Mouse (Mus musculus) midbrain, embryonic 14.5 days (tissue): ENCODE results near the gene Olfr139. TPM values are rescaled to one million over a fixed set of nuclear protein-coding genes. Genes with fewer than 3 reads are reported as not detected.

ENCODE experiments used
- ATAC-seq: fragments of 200-750 bp; cut with Nextera tagmentation; 2 replicates; pipeline ENCODE4 v1.8.0; 2017; ENCODE audit warnings: moderate number of reproducible peaks, moderate library complexity; ENCODE audit not compliant: low FRiP score, low TSS enrichment
- DNase-seq: peaks from one replicate; pipeline ENCODE4 v3.0.0-alpha.2; 2015
- H3K27ac ChIP-seq: fragments of 300-500 bp; sonication (generic); replicated peaks from 2 replicates; pipeline ENCODE4 v1.5.1; 2014; ENCODE audit warnings: mild to moderate bottlenecking, low read depth, low read length, moderate library complexity
- H3K27me3 ChIP-seq: fragments of 300-500 bp; sonication (generic); 2 replicates; pipeline ENCODE4 v1.6.1; 2014; ENCODE audit warnings: low read length, control low read depth, mixed read lengths; ENCODE audit not compliant: control insufficient read depth, insufficient read depth
- H3K36me3 ChIP-seq: fragments of 300-500 bp; sonication (generic); 2 replicates; pipeline ENCODE4 v1.6.1; 2014; ENCODE audit warnings: low read length, control low read depth; ENCODE audit not compliant: control insufficient read depth, insufficient read depth
- H3K4me1 ChIP-seq: fragments of 300-500 bp; sonication (generic); 2 replicates; pipeline ENCODE4 v1.6.1; 2014; ENCODE audit warnings: mild to moderate bottlenecking, antibody characterized with exemption, low read length, control low read depth; ENCODE audit not compliant: control insufficient read depth, insufficient read depth
- H3K4me2 ChIP-seq: fragments of 300-500 bp; sonication (generic); 2 replicates; pipeline ENCODE4 v1.6.1; 2014; ENCODE audit warnings: mild to moderate bottlenecking, low read length, moderate library complexity
- H3K4me3 ChIP-seq: fragments of 300-500 bp; sonication (generic); replicated peaks from 2 replicates; pipeline ENCODE4 v1.5.1; 2014; ENCODE audit warnings: low read depth, low read length
- H3K9ac ChIP-seq: fragments of 300-500 bp; sonication (generic); replicated peaks from 2 replicates; pipeline ENCODE4 v1.6.1; 2014; ENCODE audit warnings: mild to moderate bottlenecking, low read length, moderate library complexity
- H3K9me3 ChIP-seq: fragments of 300-500 bp; sonication (generic); 2 replicates; pipeline ENCODE4 v1.6.1; 2016; ENCODE audit warnings: low read length, control low read depth, mixed read lengths; ENCODE audit not compliant: control insufficient read depth
- WGBS: fragments of 180-500 bp; shearing (Covaris S2); extraction: QIAGEN DNeasy Blood & Tissue Kit; methylation state at CpG from one replicate; pipeline ENCODE4 v1.1.7; 2014; 5-methylcytosine and 5-hydroxymethylcytosine counted together
- polyA plus RNA-seq: library from polyadenylated mRNA; unstranded; fragments of >200 nt; fragmentation: Nextera tagmentation; extraction: Ambion mirVana; gene quantifications from 2 replicates; pipeline ENCODE4 v1.2.1, GENCODE M21; 2014

Gene Olfr139
- polyA plus RNA-seq, result not detected in 2 replicates

DNA sequence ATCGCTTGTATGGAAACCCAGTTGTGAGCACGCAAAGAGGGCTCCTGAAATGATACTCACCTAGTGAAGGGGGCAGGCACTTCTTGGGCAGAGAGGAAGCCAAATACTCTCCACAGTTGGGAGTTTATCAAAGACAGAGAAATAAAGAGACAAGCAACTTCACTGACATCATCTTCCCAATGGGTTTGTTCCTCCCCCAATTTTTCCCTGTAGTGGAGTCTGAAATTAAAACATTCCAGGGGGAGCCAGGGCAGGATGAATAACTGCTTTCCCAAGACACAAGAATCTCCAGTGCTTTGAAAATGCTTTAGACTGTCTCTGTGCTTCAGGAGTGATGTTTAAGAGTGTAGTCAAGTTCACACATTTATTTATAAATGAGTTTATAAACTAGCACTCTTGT is at the start of gene Olfr139, which contains the start of gene Olfr399:
TSS of gene Olfr139 (minus strand) at position 101 of the 400 bp plus-strand sequence.
TSS of gene Olfr399 (minus strand) at position 165 of the 400 bp plus-strand sequence.
- Histone ChIP-seq H3K27ac (no peak within 1 kb of the TSS), H3K4me3 (no peak within 1 kb of the TSS), H3K9ac (no peak within 1 kb of the TSS), H3K27me3 (no peaks in the 10 kb centered on the region), H3K4me1 (no peaks in the 10 kb centered on the region), H3K36me3 (no peaks in the 10 kb centered on the region), H3K9me3 (peaks cover 11% of the 10 kb centered on the region), H3K4me2 (no peak within 1 kb of the TSS)
- DNase-seq (no peak), ATAC-seq (no peak)
- WGBS, result 84% methylated on average over 2 of the region's 2 CpGs

DNA sequence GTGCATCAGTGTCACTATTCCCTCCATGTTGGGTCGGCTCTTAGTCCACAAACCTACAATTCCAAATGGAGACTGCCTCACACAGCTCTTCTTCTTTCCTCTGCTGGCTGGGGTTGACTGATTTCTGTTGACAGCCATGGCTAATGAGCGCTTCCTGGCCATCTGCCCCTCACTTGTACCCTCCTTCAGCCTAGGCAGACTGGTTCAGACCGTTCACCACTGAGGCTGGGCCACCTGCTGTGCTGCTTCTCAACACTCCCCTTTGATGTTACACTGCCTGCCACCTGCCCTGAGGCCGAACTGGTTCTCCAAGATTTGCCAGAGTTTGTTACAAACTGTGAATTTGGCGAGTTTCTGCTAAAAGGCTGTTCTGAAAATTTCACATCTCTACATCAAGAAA is 48.7 kb upstream of the Olfr139 start:
- Histone ChIP-seq H3K9ac (no peak overlapping the region), H3K4me1 (no peaks in the 10 kb centered on the region), H3K9me3 (peaks cover 10% of the 10 kb centered on the region; the same call in 1 of the 2 replicates), H3K4me3 (no peak overlapping the region), H3K4me2 (no peak overlapping the region), H3K27ac (no peak overlapping the region), H3K27me3 (no peaks in the 10 kb centered on the region), H3K36me3 (no peaks in the 10 kb centered on the region)
- 41% methylated on average over 5 of the region's 5 CpGs for whole genome bisulfite sequencing
- ATAC-seq, result no peak
- DNase-seq, result peak; percentile 0

DNA sequence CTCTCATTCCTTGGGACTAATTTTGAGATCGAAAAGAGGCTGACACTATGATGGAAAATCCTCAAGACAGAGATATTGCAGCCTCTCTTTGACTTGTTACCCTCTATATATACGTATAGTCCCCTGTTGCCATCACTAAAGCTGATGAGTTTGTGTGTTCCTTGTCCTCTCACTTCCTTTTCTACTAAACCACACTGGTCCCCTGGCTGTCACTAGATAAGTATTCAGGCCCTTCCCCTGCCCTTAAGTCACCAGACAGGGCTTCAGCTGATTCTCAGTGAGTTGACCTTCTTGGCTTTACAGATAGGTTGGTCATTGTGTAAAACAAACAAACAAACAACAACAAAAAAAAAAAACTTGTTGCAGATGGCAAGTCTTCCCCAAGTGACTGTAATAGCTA is 45.2 kb upstream of the Olfr139 start:
- Histone ChIP-seq H3K9ac (no peak overlapping the region), H3K4me3 (no peak overlapping the region)
- ATAC-seq, result no peak

DNA sequence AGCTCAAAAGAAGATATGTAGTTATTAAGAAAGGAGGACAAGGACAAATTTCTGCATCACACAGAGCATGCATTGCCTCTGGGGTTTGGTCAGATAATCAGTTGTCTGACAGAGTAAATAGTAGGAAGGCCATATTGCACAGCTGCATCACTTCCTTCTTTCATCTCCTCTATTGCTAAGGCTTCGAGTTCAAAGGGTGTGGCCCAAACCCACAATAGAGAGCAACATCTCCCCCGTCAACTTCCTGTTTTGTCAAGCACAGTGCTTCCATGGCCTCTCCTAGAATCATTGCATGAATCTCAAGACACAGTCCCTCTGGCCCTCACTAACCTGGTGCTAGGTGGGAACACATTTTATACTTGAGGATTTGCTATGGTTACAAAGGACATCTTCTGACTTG is 44.4 kb upstream of the Olfr139 start:
- Histone ChIP-seq H3K9me3 (peaks cover 15% of the 10 kb centered on the region; the same call in 1 of the 2 replicates), H3K4me2 (no peak overlapping the region), H3K9ac (no peak overlapping the region), H3K36me3 (no peaks in the 10 kb centered on the region), H3K27me3 (no peaks in the 10 kb centered on the region), H3K27ac (no peak overlapping the region), H3K4me1 (no peaks in the 10 kb centered on the region), H3K4me3 (no peak overlapping the region)
- no peak for ATAC-seq
- DNase-seq, result no peak
- 85% methylated on average over 2 of the region's 2 CpGs for WGBS

More for the DNA sequence above, 45.2 kb upstream of the Olfr139 start:
- H3K27ac ChIP-seq, result no peak overlapping the region
- H3K36me3 ChIP-seq, result no peaks in the 10 kb centered on the region
- DNase-seq, result no peak
- H3K9me3 ChIP-seq, result peaks cover 19% of the 10 kb centered on the region; the same call in 1 of the 2 replicates
- H3K4me2 ChIP-seq, result no peak overlapping the region
- 51% methylated on average over 2 of the region's 2 CpGs for WGBS
- no peaks in the 10 kb centered on the region for H3K4me1 ChIP-seq
- no peaks in the 10 kb centered on the region for H3K27me3 ChIP-seq

DNA sequence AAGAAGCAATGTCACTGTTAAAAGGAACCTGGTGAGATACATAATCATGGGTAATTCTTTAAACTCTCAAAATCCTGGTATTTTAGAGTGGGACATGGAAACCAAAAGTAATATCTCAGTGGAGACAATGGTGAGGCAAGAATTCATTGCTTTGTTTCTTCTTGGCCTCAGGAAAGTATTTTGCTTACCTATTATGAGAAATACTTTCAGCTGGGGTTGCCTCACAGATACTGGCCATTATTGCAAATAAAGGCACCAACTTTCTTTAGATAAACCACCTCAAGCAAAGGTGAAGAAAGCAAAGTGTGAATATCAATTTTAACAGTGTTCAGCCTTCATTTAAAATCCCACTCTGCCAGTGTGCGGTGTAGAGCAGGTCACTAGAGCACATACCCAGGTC is 13.3 kb upstream of the Olfr139 start, which contains the start of gene Zfp616:
TSS of gene Zfp616 (plus strand) at position 301 of the 400 bp plus-strand sequence.
- H3K4me1 ChIP-seq, result no peaks in the 10 kb centered on the region
- peaks cover 8% of the 10 kb centered on the region; the same call in 1 of the 2 replicates for H3K9me3 ChIP-seq
- WGBS, result 92% methylated on average over 1 of the region's 1 CpGs
- no peaks in the 10 kb centered on the region for H3K27me3 ChIP-seq
- no peak within 1 kb of the TSS for H3K4me3 ChIP-seq
- H3K9ac ChIP-seq, result no peak within 1 kb of the TSS
- ATAC-seq, result no peak
- no peak within 1 kb of the TSS for H3K4me2 ChIP-seq
- no peak for DNase-seq
- no peaks in the 10 kb centered on the region for H3K36me3 ChIP-seq
- H3K27ac ChIP-seq, result no peak within 1 kb of the TSS

DNA sequence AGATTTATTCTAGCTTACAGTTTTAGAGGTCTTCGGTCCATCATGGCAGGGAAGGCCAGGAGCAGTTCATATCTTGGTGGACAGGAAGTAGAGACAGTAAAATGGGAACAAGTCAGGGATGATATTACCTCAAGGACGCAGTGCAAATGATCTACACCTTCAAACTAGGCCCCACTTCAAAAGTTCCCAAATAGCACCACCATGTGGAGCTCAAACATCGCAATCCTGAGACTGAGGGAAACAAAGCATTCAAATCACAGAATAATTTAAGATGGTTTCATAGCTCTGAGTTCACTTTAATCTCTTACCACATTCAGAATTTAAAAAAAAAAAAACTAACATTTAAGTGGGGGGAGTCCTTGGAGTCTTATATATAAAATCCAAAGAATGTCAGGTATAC is 5.0 kb downstream of the Olfr139 start:
- H3K27me3 ChIP-seq, result no peaks in the 10 kb centered on the region
- H3K27ac ChIP-seq, result no peak overlapping the region
- no peaks in the 10 kb centered on the region for H3K36me3 ChIP-seq
- 70% methylated on average over 3 of the region's 3 CpGs for WGBS
- H3K4me3 ChIP-seq, result no peak overlapping the region
- no peak overlapping the region for H3K9ac ChIP-seq
- no peak overlapping the region for H3K4me2 ChIP-seq
- DNase-seq (no peak), ATAC-seq (no peak)
- no peaks in the 10 kb centered on the region for H3K4me1 ChIP-seq
- H3K9me3 ChIP-seq, result peaks cover 18% of the 10 kb centered on the region

Other genes starting within 250 kb of the Olfr139 start
- gene Olfr392, start 239.5 kb downstream of the Olfr139 start, polyA plus RNA-seq, result not detected in 2 replicates
- not detected in 2 replicates for gene Olfr393, start 205.1 kb downstream of the Olfr139 start, polyA plus RNA-seq
- not detected in 2 replicates for gene Olfr394, start 165.8 kb downstream of the Olfr139 start, polyA plus RNA-seq
- gene Olfr395, start 147.3 kb downstream of the Olfr139 start, polyA plus RNA-seq, result not detected in 2 replicates
- not detected in 2 replicates for gene Olfr23, start 119.9 kb downstream of the Olfr139 start, polyA plus RNA-seq
- not detected in 2 replicates for gene Olfr397, start 95.7 kb downstream of the Olfr139 start, polyA plus RNA-seq
- not detected in 2 replicates for gene Olfr398, start 66.1 kb downstream of the Olfr139 start, polyA plus RNA-seq
- gene Olfr399, start 64 bp upstream of the Olfr139 start, polyA plus RNA-seq, result not detected in 2 replicates
- not detected in 2 replicates for gene Zfp616, start 13.4 kb upstream of the Olfr139 start, polyA plus RNA-seq
- not detected in 2 replicates for gene Olfr401, start 57.2 kb upstream of the Olfr139 start, polyA plus RNA-seq
- not detected in 2 replicates for gene Olfr402, start 97.0 kb upstream of the Olfr139 start, polyA plus RNA-seq
- gene Olfr403, start 129.7 kb upstream of the Olfr139 start, polyA plus RNA-seq, result not detected in 2 replicates
- gene Olfr43, start 154.8 kb upstream of the Olfr139 start, polyA plus RNA-seq, result not detected in 2 replicates
- gene Olfr406, start 203.3 kb upstream of the Olfr139 start, polyA plus RNA-seq, result not detected in 2 replicates
- gene Olfr59, start 227.2 kb upstream of the Olfr139 start, polyA plus RNA-seq, result not detected in 2 replicates